Mouse (Mus musculus): ENCODE measurements around the gene Tmem69. TPM values are rescaled to one million over a fixed set of nuclear protein-coding genes. Genes with fewer than 3 reads are reported as not detected.

Tmem69 gene
- polyA plus RNA-seq (2012) = 2.5 and 3.8 TPM in 2 replicates

DNA sequence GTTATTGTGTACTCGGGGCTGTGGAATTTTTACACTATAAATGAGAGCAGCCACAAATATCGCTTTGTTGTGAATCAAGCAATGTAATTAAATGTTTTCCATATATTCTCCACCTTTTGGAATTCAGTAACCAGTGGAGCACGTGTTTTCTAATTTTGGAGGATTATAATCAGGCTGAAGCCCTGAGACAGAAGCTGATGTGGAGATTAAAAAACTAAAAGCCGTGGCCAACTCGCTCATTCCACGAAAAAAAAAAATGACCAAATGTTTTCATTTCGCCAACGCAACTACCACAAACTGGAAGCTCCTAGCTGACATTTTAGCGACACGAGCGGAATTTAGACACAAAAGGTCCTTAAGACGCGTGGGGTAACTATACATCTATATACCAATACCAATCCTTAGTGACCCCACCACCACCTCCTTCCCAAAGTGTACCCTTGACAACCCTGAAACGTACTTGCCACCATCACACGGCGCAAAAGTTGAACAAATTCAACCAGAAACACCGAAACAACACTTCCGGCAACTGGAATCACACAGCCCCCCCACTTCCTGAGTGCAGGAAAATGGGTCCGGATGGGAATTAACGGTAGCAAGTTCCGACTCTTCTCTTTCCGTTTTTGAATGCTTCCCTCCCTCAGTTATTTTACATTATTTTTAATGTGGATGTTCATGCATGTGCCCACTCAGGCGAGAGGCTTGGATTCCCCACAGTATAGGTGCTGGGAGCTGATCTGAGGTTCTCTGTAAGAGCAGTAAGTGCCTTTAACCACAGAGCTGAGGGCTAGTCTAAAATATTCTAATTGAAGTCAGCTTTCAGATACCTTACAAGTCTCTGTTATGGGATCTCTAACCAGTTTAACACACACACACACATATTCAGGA lies at the start of gene Tmem69:
Gene Tmem69, minus strand, starts transcription at position 524 of the 888 bp plus-strand sequence.

DNA sequence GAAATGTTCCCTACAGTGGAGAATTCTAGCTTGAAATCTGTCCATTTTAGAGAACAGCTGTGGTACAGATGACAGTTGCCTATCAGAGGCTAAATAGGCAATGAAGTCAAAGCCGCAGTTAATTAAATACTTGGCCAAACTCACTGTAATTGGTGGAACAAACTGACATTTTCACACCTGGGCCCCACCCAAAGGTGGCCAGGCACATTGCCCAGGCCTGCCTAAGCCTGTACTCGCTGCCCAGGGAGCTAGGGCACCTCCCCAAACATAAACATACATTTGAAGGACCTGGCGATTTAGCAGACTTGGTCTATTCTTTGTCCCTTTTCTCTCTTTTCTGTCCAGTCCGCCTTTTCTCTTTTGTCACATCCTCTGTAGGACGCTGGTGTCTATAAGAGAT lies 40.6 kb upstream of the Tmem69 start, which contains the start of gene Ccdc17:
Gene Ccdc17, plus strand, starts transcription at position 276 of the 400 bp plus-strand sequence.

DNA sequence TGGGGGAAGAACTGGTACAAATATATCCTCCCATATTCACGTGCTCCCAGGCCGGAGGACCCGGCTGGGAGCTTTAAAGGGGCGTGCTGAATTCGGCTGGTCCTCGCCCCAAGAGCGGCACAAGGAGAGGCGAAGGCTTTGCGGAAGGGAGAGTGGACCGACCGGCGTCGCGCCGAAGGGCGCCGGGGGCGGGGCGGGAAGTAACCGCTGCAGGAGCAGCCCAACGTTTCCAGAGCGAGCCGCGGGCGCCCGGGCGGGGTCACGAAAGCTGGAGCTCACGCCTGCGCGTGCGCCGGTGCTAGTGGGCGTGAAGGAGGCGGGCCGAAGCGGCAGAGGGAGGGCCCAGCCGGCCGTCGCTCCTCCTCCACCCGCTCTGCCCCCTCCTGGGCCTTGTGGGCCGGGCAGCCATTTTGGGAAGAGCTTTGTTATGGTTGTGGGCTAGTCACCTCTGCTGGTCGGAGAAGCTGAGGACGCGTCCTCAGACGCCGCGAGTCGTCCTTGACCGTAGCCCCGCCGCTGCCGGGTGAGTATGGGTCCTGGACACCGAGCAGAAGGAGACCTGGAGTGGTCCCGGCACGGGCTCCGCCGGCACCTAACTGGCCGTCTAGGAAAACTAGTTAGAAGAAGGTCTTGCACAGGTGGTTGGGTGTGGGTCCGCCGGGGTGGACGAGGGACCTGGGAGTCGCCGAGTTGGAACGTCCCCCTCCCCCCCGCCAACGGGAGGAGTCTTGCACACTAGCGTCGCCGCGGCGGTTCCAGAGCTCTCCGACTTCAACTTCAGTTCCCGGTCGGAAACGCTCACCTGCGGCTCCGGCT lies 1.8 kb upstream of the Tmem69 start, which contains the start of gene Gpbp1l1:
Gene Gpbp1l1, plus strand, starts transcription at position 353 of the 816 bp plus-strand sequence.

DNA sequence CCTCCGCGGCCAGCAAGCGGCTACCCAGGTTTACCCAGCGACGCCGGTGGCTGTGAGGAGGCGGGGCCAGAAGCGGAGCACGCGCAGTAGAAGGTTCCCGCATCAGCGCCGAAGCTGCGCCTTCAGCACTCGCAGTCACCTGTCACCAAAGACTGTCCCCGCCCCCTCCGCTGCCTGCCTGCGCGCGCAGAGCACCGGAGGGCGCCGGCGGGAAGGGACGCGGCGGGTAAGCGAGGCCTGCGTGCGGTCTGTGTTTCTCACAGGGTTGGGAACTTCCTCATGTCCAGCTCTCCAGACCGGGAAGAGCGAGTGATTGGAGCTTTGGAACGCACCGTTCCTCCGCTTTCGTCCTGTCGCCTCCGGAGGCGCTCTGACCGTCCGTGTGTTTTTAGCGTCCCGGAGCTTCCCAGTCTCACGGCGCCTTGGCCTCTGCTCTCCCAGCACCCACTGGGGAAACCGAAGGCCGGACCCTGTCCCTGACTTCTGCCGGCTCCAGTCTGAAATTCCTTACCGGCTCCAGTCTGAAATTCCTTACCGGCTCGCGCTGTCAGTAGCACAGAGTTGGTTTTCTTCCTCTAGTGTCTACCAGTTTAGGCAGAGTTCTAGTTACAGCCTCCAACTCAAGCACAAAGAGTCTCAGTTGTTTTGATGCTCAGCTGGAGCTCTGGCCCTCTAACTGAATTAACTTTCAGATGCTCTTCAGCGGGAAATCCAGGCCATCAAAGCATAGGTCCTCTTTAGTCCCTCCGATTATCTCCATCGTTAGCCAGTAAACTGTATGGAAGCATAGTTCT lies 48.1 kb downstream of the Tmem69 start, which contains the start of gene Ipp:
Gene Ipp, plus strand, starts transcription at position 125 of the 794 bp plus-strand sequence.

Other genes with a start within 250 kb of the Tmem69 start
- gene Mast2, start 91.8 kb downstream of the Tmem69 start, polyA plus RNA-seq (2012) = 47.9 and 54.5 TPM in 2 replicates
- gene Ipp, start 48.4 kb downstream of the Tmem69 start, polyA plus RNA-seq (2012) = 1.7 and 2.0 TPM in 2 replicates
- 11.1 and 11.8 TPM in 2 replicates for gene Gpbp1l1, start 1.7 kb upstream of the Tmem69 start, polyA plus RNA-seq (2012)
- gene Ccdc17, start 40.7 kb upstream of the Tmem69 start, polyA plus RNA-seq (2012) = 0.88 and 1.0 TPM in 2 replicates
- 16.4 and 20.2 TPM in 2 replicates for gene Nasp, start 72.0 kb upstream of the Tmem69 start, polyA plus RNA-seq (2012)
- gene Akr1a1, start 95.7 kb upstream of the Tmem69 start, polyA plus RNA-seq (2012) = 127 and 140 TPM in 2 replicates
- gene Prdx1, start 129.6 kb upstream of the Tmem69 start, polyA plus RNA-seq (2012) = 14.1 and 16.4 TPM in 2 replicates
- gene Mmachc, start 152.5 kb upstream of the Tmem69 start, polyA plus RNA-seq (2012) = 1.2 and 1.6 TPM in 2 replicates
- 2.8 and 5.8 TPM in 2 replicates for gene Ccdc163, start 152.6 kb upstream of the Tmem69 start, polyA plus RNA-seq (2012)
- 3.2 and 3.6 TPM in 2 replicates for gene Tesk2, start 165.0 kb upstream of the Tmem69 start, polyA plus RNA-seq (2012)